Mouse (Mus musculus): ENCODE measurements around the gene Cetn2. TPM values are rescaled to one million over a fixed set of nuclear protein-coding genes. Genes with fewer than 3 reads are reported as not detected.

Cetn2 gene
- polyA plus RNA-seq (2012; rRNA removed) = 35.8 and 37.5 TPM in 2 replicates

DNA sequence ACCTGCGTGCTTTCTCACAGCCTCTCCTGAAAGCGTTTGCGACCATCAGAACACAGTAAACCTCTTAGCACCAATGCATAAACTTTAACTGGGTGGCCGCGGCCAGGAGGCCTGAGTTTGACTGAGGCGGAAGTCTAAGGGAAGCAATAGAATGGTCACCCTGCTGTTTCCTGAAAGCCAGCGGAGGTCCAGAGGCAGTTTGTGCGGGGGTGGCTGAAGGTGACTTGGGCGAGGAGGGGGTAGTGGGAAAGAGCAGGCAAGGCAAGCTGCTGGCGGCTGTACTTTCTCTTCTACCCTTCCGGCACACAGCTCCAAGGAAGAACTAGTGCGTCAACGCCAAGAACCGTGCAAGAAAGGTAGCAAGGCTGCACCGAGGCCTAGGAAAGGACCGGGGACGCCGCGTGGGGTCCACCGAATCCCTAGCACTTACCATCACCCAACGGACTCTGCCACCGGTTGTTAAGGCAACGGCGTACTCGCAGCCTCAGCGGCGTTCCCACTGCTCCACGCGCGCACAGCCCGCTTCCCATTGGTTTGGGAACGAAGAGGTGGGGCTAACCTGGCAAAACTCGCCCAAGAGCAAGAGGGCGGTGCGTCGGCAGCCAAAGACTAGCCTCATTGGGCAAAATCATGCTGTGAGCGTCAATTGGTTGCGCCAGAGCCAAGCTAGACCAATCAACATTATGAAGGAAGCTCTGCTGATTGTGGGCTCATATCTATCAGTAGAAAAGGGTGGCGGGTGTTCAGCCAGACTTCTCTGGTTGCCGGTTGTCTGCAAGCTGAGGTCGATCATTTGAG lies at the start of gene Cetn2, which contains the start of gene Nsdhl:
TSS of gene Cetn2 (minus strand) at position 528 of the 798 bp plus-strand sequence.
TSS of gene Nsdhl (plus strand) at position 674 of the 798 bp plus-strand sequence.
- Histone ChIP-seq H3K27me3 (ENCODE audit: control insufficient read depth, insufficient read depth, low read length) (no peaks in the 10 kb centered on the region), H3K27ac (ENCODE audit: insufficient read depth, low read length) (no peak within 1 kb of the TSS)

GRCm38 (mm10) chrX:72962743-72963142 lies 44.5 kb upstream of the Cetn2 start:
- Histone ChIP-seq H3K27me3 (ENCODE audit: control insufficient read depth, insufficient read depth, low read length) (no peaks in the 10 kb centered on the region), H3K27ac (ENCODE audit: insufficient read depth, low read length) (no peak overlapping the region), H3K4me3 (replicated peaks; ENCODE audit: insufficient read depth, low read depth, low read length) (no peak overlapping the region), H3K4me1 (ENCODE audit: control insufficient read depth, insufficient read depth, low read length) (no peaks in the 10 kb centered on the region)
- DNase-seq = no peak
- 38% methylated on average over 3 of the region's 3 CpGs for WGBS
- no peak for TF ChIP-seq POLR2A (IDR thresholded peaks at IDR 0.05; ENCODE audit: borderline replicate concordance, insufficient read depth, low read length)
- no peak for TF ChIP-seq CTCF (IDR thresholded peaks at IDR 0.05; ENCODE audit: borderline replicate concordance, insufficient read depth, low read depth, low read length)

More for the DNA sequence above, at the start of gene Cetn2, which contains the start of gene Nsdhl:
- peak; percentile 88 to 91 for DNase-seq
- 4% methylated on average over 41 of the region's 41 CpGs for WGBS
- TF ChIP-seq CTCF (IDR thresholded peaks at IDR 0.05; ENCODE audit: borderline replicate concordance, insufficient read depth, low read depth, low read length) = no peak
- peak; percentile 29; the same call in 1 of the 2 replicates for TF ChIP-seq POLR2A (IDR thresholded peaks at IDR 0.05; ENCODE audit: borderline replicate concordance, insufficient read depth, low read length)
- peak within 1 kb of the TSS; percentile 92 for H3K4me3 ChIP-seq (replicated peaks; ENCODE audit: insufficient read depth, low read depth, low read length)
- H3K4me1 ChIP-seq (ENCODE audit: control insufficient read depth, insufficient read depth, low read length) = no peaks in the 10 kb centered on the region

DNA sequence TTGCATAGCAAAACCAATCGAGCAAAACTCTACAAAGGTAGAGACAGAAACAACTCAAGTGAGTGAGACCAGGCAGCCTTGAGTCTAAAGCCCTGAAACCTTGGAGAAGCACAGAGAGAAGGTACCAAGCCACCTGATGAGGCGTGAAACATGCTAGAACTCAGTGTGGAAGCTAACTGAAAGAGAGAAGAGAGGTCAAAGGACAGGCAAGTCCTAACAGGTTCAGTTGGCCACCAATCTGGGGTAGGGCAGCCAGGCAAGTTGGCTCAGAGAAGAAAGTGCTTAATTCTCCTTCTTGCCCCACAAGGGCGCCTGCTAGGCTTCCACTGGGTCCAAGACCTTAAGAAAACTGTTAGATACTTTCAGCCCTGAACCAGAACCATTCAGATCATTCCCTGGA lies 43.3 kb upstream of the Cetn2 start:
- Histone ChIP-seq H3K27ac (ENCODE audit: insufficient read depth, low read length) (no peak overlapping the region), H3K4me1 (ENCODE audit: control insufficient read depth, insufficient read depth, low read length) (no peaks in the 10 kb centered on the region), H3K4me3 (replicated peaks; ENCODE audit: insufficient read depth, low read depth, low read length) (no peak overlapping the region), H3K27me3 (ENCODE audit: control insufficient read depth, insufficient read depth, low read length) (no peaks in the 10 kb centered on the region)
- no peak for TF ChIP-seq CTCF (IDR thresholded peaks at IDR 0.05; ENCODE audit: borderline replicate concordance, insufficient read depth, low read depth, low read length)
- TF ChIP-seq POLR2A (IDR thresholded peaks at IDR 0.05; ENCODE audit: borderline replicate concordance, insufficient read depth, low read length) = no peak
- no peak for DNase-seq
- 92% methylated on average over 3 of the region's 3 CpGs for WGBS

GRCm38 (mm10) chrX:72960431-72960830 lies 42.2 kb upstream of the Cetn2 start:
- no peak for DNase-seq
- no peak for TF ChIP-seq POLR2A (IDR thresholded peaks at IDR 0.05; ENCODE audit: borderline replicate concordance, insufficient read depth, low read length)
- TF ChIP-seq CTCF (IDR thresholded peaks at IDR 0.05; ENCODE audit: borderline replicate concordance, insufficient read depth, low read depth, low read length) = no peak
- WGBS = 96% methylated on average over 4 of the region's 4 CpGs
- no peak overlapping the region for H3K4me3 ChIP-seq (replicated peaks; ENCODE audit: insufficient read depth, low read depth, low read length)
- H3K27ac ChIP-seq (ENCODE audit: insufficient read depth, low read length) = no peak overlapping the region
- no peaks in the 10 kb centered on the region for H3K4me1 ChIP-seq (ENCODE audit: control insufficient read depth, insufficient read depth, low read length)
- no peaks in the 10 kb centered on the region for H3K27me3 ChIP-seq (ENCODE audit: control insufficient read depth, insufficient read depth, low read length)

DNA sequence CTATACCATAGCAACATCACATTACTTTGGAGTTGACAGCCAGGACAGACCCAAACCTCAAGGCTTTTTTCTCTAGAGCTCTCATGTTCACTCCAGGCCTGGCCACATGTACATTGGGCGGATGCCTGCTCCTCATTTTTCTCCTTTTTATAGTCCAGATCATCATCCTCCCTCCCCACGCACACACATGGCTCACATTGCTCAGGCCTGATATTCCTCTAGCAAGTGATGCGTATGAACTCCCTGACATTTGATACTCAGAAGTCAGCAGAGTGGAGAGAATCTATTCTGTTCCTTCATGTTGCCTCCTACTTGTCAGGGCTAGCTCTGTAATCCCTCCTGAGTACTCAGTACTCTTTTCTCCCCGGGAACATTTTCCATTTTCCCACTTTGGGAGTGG lies 38.3 kb upstream of the Cetn2 start:
- Histone ChIP-seq H3K4me1 (ENCODE audit: control insufficient read depth, insufficient read depth, low read length) (no peaks in the 10 kb centered on the region), H3K27me3 (ENCODE audit: control insufficient read depth, insufficient read depth, low read length) (no peaks in the 10 kb centered on the region), H3K4me3 (replicated peaks; ENCODE audit: insufficient read depth, low read depth, low read length) (no peak overlapping the region), H3K27ac (ENCODE audit: insufficient read depth, low read length) (no peak overlapping the region)
- no peak for DNase-seq
- TF ChIP-seq CTCF (IDR thresholded peaks at IDR 0.05; ENCODE audit: borderline replicate concordance, insufficient read depth, low read depth, low read length) (no peak), POLR2A (IDR thresholded peaks at IDR 0.05; ENCODE audit: borderline replicate concordance, insufficient read depth, low read length) (no peak)
- WGBS = 85% methylated on average over 4 of the region's 4 CpGs

DNA sequence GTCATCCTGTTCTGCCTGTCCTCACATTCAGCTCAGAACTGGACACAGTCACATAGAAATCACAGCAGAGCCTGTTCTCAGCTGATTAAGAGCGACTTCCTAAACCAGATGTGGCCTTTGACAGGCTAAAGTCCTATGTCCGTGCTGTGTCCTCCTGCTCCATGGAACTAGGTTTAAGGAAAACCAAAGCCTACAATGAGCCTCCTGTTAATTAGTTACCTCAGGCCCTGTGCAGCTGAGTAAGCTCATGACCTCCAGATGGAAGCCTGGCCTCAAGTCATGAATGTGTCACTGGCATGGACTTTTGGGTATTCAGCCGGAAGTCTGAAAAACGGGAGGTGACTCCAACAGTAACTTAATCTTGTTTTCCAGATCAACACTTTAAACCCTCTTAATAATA lies 35.3 kb upstream of the Cetn2 start:
- 72% methylated on average over 4 of the region's 4 CpGs for WGBS
- no peak for DNase-seq
- H3K27ac ChIP-seq (ENCODE audit: insufficient read depth, low read length) = no peak overlapping the region
- TF ChIP-seq CTCF (IDR thresholded peaks at IDR 0.05; ENCODE audit: borderline replicate concordance, insufficient read depth, low read depth, low read length) (no peak), POLR2A (IDR thresholded peaks at IDR 0.05; ENCODE audit: borderline replicate concordance, insufficient read depth, low read length) (no peak)
- no peaks in the 10 kb centered on the region for H3K27me3 ChIP-seq (ENCODE audit: control insufficient read depth, insufficient read depth, low read length)
- H3K4me3 ChIP-seq (replicated peaks; ENCODE audit: insufficient read depth, low read depth, low read length) = no peak overlapping the region
- H3K4me1 ChIP-seq (ENCODE audit: control insufficient read depth, insufficient read depth, low read length) = no peaks in the 10 kb centered on the region

GRCm38 (mm10) chrX:72921391-72921790 lies 3.2 kb upstream of the Cetn2 start:
- no peak overlapping the region for H3K27ac ChIP-seq (ENCODE audit: insufficient read depth, low read length)
- no peak for DNase-seq
- no peaks in the 10 kb centered on the region for H3K27me3 ChIP-seq (ENCODE audit: control insufficient read depth, insufficient read depth, low read length)
- no peak overlapping the region for H3K4me3 ChIP-seq (replicated peaks; ENCODE audit: insufficient read depth, low read depth, low read length)
- no peaks in the 10 kb centered on the region for H3K4me1 ChIP-seq (ENCODE audit: control insufficient read depth, insufficient read depth, low read length)
- 84% methylated on average over 2 of the region's 2 CpGs for WGBS
- TF ChIP-seq POLR2A (IDR thresholded peaks at IDR 0.05; ENCODE audit: borderline replicate concordance, insufficient read depth, low read length) (no peak), CTCF (IDR thresholded peaks at IDR 0.05; ENCODE audit: borderline replicate concordance, insufficient read depth, low read depth, low read length) (no peak)

DNA sequence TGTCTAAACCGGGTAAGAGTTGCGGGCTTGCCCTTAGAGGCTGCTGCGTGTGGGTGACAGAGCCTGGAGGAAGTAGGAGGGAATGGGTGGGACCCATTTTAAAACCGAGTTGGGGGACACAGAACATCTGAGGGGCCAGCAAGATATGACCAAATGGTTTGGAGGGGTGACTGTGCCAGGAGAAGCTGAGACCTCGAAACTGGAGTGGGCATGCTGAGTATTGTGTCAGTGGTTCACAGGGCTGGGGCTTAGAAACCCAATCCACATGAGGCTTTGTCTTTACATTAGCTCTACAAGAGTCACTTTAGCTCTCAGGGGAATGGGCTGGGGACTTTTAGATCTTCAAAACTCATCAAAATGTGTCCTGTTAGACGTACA lies 460 bp upstream of the Cetn2 start:
- Histone ChIP-seq H3K27ac (ENCODE audit: insufficient read depth, low read length) (no peak overlapping the region), H3K27me3 (ENCODE audit: control insufficient read depth, insufficient read depth, low read length) (no peaks in the 10 kb centered on the region), H3K4me1 (ENCODE audit: control insufficient read depth, insufficient read depth, low read length) (no peaks in the 10 kb centered on the region), H3K4me3 (replicated peaks; ENCODE audit: insufficient read depth, low read depth, low read length) (peak overlapping the region; percentile 90)
- TF ChIP-seq POLR2A (IDR thresholded peaks at IDR 0.05; ENCODE audit: borderline replicate concordance, insufficient read depth, low read length) (no peak), CTCF (IDR thresholded peaks at IDR 0.05; ENCODE audit: borderline replicate concordance, insufficient read depth, low read depth, low read length) (no peak)
- WGBS = 5% methylated on average over 6 of the region's 6 CpGs
- no peak for DNase-seq
